Mouse (Mus musculus) liver, embryonic 15.5 days (tissue): ENCODE measurements around the gene Ccdc141. TPM values are rescaled to one million over a fixed set of nuclear protein-coding genes. Genes with fewer than 3 reads are reported as not detected.

Experiments
- ATAC-seq: fragments of 200-750 bp; cut with Nextera tagmentation; 2 replicates; pipeline ENCODE4 v1.8.0; 2017; ENCODE audit warnings: moderate number of reproducible peaks, mild to moderate bottlenecking, moderate library complexity; ENCODE audit not compliant: insufficient read depth
- H3K27ac ChIP-seq: fragments of 300-500 bp; sonication (generic); replicated peaks from 2 replicates; pipeline ENCODE4 v1.5.1; 2015; ENCODE audit warnings: mild to moderate bottlenecking, inconsistent platforms
- H3K27me3 ChIP-seq: fragments of 300-500 bp; sonication (generic); 2 replicates; pipeline ENCODE4 v1.6.1; 2015; ENCODE audit warnings: mild to moderate bottlenecking, inconsistent platforms
- H3K36me3 ChIP-seq: fragments of 300-500 bp; sonication (generic); replicated peaks from 2 replicates; pipeline ENCODE4 v1.6.1; 2015; ENCODE audit warnings: moderate library complexity, mild to moderate bottlenecking, inconsistent platforms
- H3K4me1 ChIP-seq: fragments of 300-500 bp; sonication (generic); replicated peaks from 2 replicates; pipeline ENCODE4 v1.6.1; 2015; ENCODE audit warnings: inconsistent platforms
- H3K4me2 ChIP-seq: fragments of 300-500 bp; sonication (generic); 2 replicates; pipeline ENCODE4 v1.6.1; 2015; ENCODE audit warnings: moderate library complexity, mild to moderate bottlenecking, inconsistent platforms
- H3K4me3 ChIP-seq: fragments of 300-500 bp; sonication (generic); replicated peaks from 2 replicates; pipeline ENCODE4 v1.5.1; 2015; ENCODE audit warnings: mild to moderate bottlenecking, inconsistent platforms
- H3K9ac ChIP-seq: fragments of 300-500 bp; sonication (generic); 2 replicates; pipeline ENCODE4 v1.6.1; 2015; ENCODE audit warnings: moderate library complexity, mild to moderate bottlenecking, inconsistent platforms
- H3K9me3 ChIP-seq: fragments of 300-500 bp; sonication (generic); replicated peaks from 2 replicates; pipeline ENCODE4 v1.6.1; 2016; ENCODE audit warnings: inconsistent platforms
- WGBS: fragments of 180-500 bp; shearing (Covaris S2); methylation state at CpG from one replicate; pipeline ENCODE4 v1.1.7; 2015; ENCODE audit warnings: mixed read lengths; ENCODE audit not compliant: insufficient replicate concordance; 5-methylcytosine and 5-hydroxymethylcytosine counted together
- polyA plus RNA-seq: library from polyadenylated mRNA; unstranded; fragments of >200 nt; fragmentation: Nextera tagmentation; extraction: Ambion mirVana; gene quantifications from 2 replicates; pipeline ENCODE4 v1.2.1, GENCODE M21; 2015

The Ccdc141 gene
- polyA plus RNA-seq, 1 experiment from 2014 or later: 1.4 TPM

- Histone ChIP-seq H3K36me3 (no peaks in the 10 kb centered on the region), H3K9ac (no peak overlapping the region), H3K9me3 (no peaks in the 10 kb centered on the region), H3K27me3 (no peaks in the 10 kb centered on the region), H3K4me3 (no peak overlapping the region), H3K4me1 (no peaks in the 10 kb centered on the region), H3K27ac (no peak overlapping the region), H3K4me2 (no peak overlapping the region)
- WGBS: 53% methylated on average over 5 of the region's 5 CpGs
- ATAC-seq: no peak
These were observed 158.5 kb downstream of the Ccdc141 start for GRCm38 (mm10) chr2:77011981-77012380.

GRCm38 (mm10) chr2:77007015-77007414 lies 163.4 kb downstream of the Ccdc141 start:
- H3K36me3 ChIP-seq: no peaks in the 10 kb centered on the region
- H3K9me3 ChIP-seq: no peaks in the 10 kb centered on the region
- WGBS: 58% methylated on average over 7 of the region's 7 CpGs
- H3K9ac ChIP-seq: no peak overlapping the region
- ATAC-seq: no peak
- no peak overlapping the region for H3K4me3 ChIP-seq
- H3K4me1 ChIP-seq: no peaks in the 10 kb centered on the region
- H3K4me2 ChIP-seq: no peak overlapping the region
- H3K27ac ChIP-seq: no peak overlapping the region
- no peaks in the 10 kb centered on the region for H3K27me3 ChIP-seq

GRCm38 (mm10) chr2:77003148-77003547 lies 167.3 kb downstream of the Ccdc141 start:
- Histone ChIP-seq H3K9ac (no peak overlapping the region), H3K36me3 (no peaks in the 10 kb centered on the region), H3K4me1 (no peaks in the 10 kb centered on the region), H3K4me3 (no peak overlapping the region), H3K27ac (no peak overlapping the region), H3K9me3 (no peaks in the 10 kb centered on the region), H3K27me3 (no peaks in the 10 kb centered on the region), H3K4me2 (no peak overlapping the region)
- 40% methylated on average over 2 of the region's 2 CpGs for WGBS
- ATAC-seq: no peak

- H3K9me3 ChIP-seq: no peaks in the 10 kb centered on the region
- 47% methylated on average over 5 of the region's 5 CpGs for WGBS
- no peak overlapping the region for H3K4me3 ChIP-seq
- no peak overlapping the region for H3K9ac ChIP-seq
- no peak overlapping the region for H3K27ac ChIP-seq
- no peak overlapping the region for H3K4me2 ChIP-seq
- no peak for ATAC-seq
- no peaks in the 10 kb centered on the region for H3K36me3 ChIP-seq
- H3K4me1 ChIP-seq: no peaks in the 10 kb centered on the region
- no peaks in the 10 kb centered on the region for H3K27me3 ChIP-seq
These were observed 172.1 kb downstream of the Ccdc141 start for GRCm38 (mm10) chr2:76998351-76998750.

GRCm38 (mm10) chr2:76992493-76993201 lies 177.8 kb downstream of the Ccdc141 start:
- Histone ChIP-seq H3K9ac (no peak overlapping the region), H3K27me3 (no peaks in the 10 kb centered on the region)
- 56% methylated on average over 5 of the region's 5 CpGs for WGBS

GRCm38 (mm10) chr2:76987317-76987716 lies 183.1 kb downstream of the Ccdc141 start:
- Histone ChIP-seq H3K27me3 (no peaks in the 10 kb centered on the region), H3K9ac (no peak overlapping the region), H3K4me2 (no peak overlapping the region), H3K4me3 (no peak overlapping the region), H3K27ac (no peak overlapping the region), H3K9me3 (no peaks in the 10 kb centered on the region), H3K36me3 (no peaks in the 10 kb centered on the region), H3K4me1 (no peaks in the 10 kb centered on the region)
- WGBS: 72% methylated on average over 4 of the region's 4 CpGs
- ATAC-seq: no peak

More at GRCm38 (mm10) chr2:76992493-76993201, 177.8 kb downstream of the Ccdc141 start:
- H3K4me2 ChIP-seq: no peak overlapping the region
- no peak overlapping the region for H3K4me3 ChIP-seq
- no peak overlapping the region for H3K27ac ChIP-seq
- H3K36me3 ChIP-seq: no peaks in the 10 kb centered on the region
- H3K4me1 ChIP-seq: no peaks in the 10 kb centered on the region
- ATAC-seq: no peak
- no peaks in the 10 kb centered on the region for H3K9me3 ChIP-seq

- Histone ChIP-seq H3K9ac (no peak overlapping the region), H3K4me3 (no peak overlapping the region), H3K4me1 (no peaks in the 10 kb centered on the region), H3K27me3 (no peaks in the 10 kb centered on the region), H3K36me3 (no peaks in the 10 kb centered on the region), H3K27ac (no peak overlapping the region), H3K4me2 (no peak overlapping the region), H3K9me3 (no peaks in the 10 kb centered on the region)
- ATAC-seq: no peak
- 73% methylated on average over 5 of the region's 5 CpGs for WGBS
These were observed 186.1 kb downstream of the Ccdc141 start for GRCm38 (mm10) chr2:76984384-76984783.

GRCm38 (mm10) chr2:76983601-76984000 lies 186.8 kb downstream of the Ccdc141 start:
- no peaks in the 10 kb centered on the region for H3K36me3 ChIP-seq
- no peak overlapping the region for H3K4me2 ChIP-seq
- no peak for ATAC-seq
- no peaks in the 10 kb centered on the region for H3K9me3 ChIP-seq
- H3K4me1 ChIP-seq: no peaks in the 10 kb centered on the region
- H3K9ac ChIP-seq: no peak overlapping the region
- 18% methylated on average over 5 of the region's 5 CpGs for WGBS
- no peak overlapping the region for H3K27ac ChIP-seq
- H3K4me3 ChIP-seq: no peak overlapping the region
- H3K27me3 ChIP-seq: no peaks in the 10 kb centered on the region

GRCm38 (mm10) chr2:76982391-76983145 lies 187.9 kb downstream of the Ccdc141 start, which contains the start of gene Ttn:
Ttn (minus strand) TSS chr2:76982547.
- no peak within 1 kb of the TSS for H3K9ac ChIP-seq
- H3K4me3 ChIP-seq: no peak within 1 kb of the TSS
- no peaks in the 10 kb centered on the region for H3K36me3 ChIP-seq
- H3K9me3 ChIP-seq: no peaks in the 10 kb centered on the region
- no peaks in the 10 kb centered on the region for H3K4me1 ChIP-seq
- 64% methylated on average over 18 of the region's 18 CpGs for WGBS
- no peaks in the 10 kb centered on the region for H3K27me3 ChIP-seq
- H3K4me2 ChIP-seq: no peak within 1 kb of the TSS
- ATAC-seq: no peak
- H3K27ac ChIP-seq: no peak within 1 kb of the TSS

GRCm38 (mm10) chr2:76981717-76982116 lies 188.7 kb downstream of the Ccdc141 start:
- Histone ChIP-seq H3K36me3 (no peaks in the 10 kb centered on the region), H3K27me3 (no peaks in the 10 kb centered on the region), H3K4me1 (no peaks in the 10 kb centered on the region), H3K27ac (no peak overlapping the region), H3K4me3 (no peak overlapping the region), H3K9me3 (no peaks in the 10 kb centered on the region), H3K9ac (no peak overlapping the region), H3K4me2 (no peak overlapping the region)
- 51% methylated on average over 5 of the region's 5 CpGs for WGBS
- no peak for ATAC-seq

- WGBS: 41% methylated on average over 9 of the region's 9 CpGs
- Histone ChIP-seq H3K27me3 (no peaks in the 10 kb centered on the region), H3K36me3 (no peaks in the 10 kb centered on the region), H3K9me3 (no peaks in the 10 kb centered on the region), H3K27ac (no peak overlapping the region), H3K4me1 (no peaks in the 10 kb centered on the region), H3K9ac (no peak overlapping the region), H3K4me3 (no peak overlapping the region), H3K4me2 (no peak overlapping the region)
- ATAC-seq: no peak
These were observed 190.3 kb downstream of the Ccdc141 start for GRCm38 (mm10) chr2:76980146-76980545.
